Mouse (Mus musculus) liver, embryonic 14.5 days (tissue): ENCODE measurements around the gene Hccs.

ENCODE experiments used
- CTCF ChIP-seq: IDR thresholded peaks from 2 replicates; pipeline ENCODE4 v1.5.1; 2016; ENCODE audit warnings: antibody characterized with exemption, low read depth, control low read depth
- EP300 ChIP-seq: IDR thresholded peaks from 2 replicates; pipeline ENCODE4 v1.6.1; 2016; ENCODE audit warnings: antibody characterized with exemption, low read depth

DNA sequence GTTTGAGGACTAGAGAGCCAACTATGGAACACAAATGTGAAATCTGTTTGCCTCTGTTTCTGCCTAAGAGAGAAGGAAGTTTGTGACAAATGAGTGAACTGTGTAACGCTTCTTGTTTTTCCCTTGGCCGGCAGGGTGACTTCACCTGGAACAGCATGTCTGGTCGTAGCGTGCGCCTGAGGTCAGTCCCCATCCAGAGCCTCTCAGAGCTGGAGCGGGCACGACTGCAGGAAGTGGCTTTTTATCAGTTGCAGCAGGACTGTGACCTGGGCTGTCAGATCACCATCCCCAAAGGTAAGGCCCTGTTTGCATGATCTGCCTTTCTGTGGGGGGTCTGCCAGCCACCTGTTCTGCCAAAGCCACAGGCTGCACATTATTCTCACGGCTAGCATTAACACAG lies 100.1 kb downstream of the Hccs start:
- TF ChIP-seq CTCF (no peak), EP300 (no peak)
